Mouse (Mus musculus) midbrain, embryonic 15.5 days (tissue): ENCODE measurements at regions not wholly inside any gene's neighbourhood (a gene's known extent, or its start where the extent isn't known, plus 50 kb on each side); places are given as distances from the start of the nearest gene placed in this dataset. TPM values are rescaled to one million over a fixed set of nuclear protein-coding genes. Genes with fewer than 3 reads are reported as not detected.

Experiments
- ATAC-seq: fragments of 200-750 bp; cut with Nextera tagmentation; replicated peaks from 2 replicates; pipeline ENCODE4 v1.8.0; 2017; ENCODE audit warnings: moderate TSS enrichment
- H3K27ac ChIP-seq: fragments of 300-500 bp; sonication (generic); 2 replicates; pipeline ENCODE4 v1.5.1; 2015; ENCODE audit warnings: mild to moderate bottlenecking, inconsistent platforms
- H3K27me3 ChIP-seq: fragments of 300-500 bp; sonication (generic); replicated peaks from 2 replicates; pipeline ENCODE4 v1.6.1; 2015; ENCODE audit warnings: inconsistent platforms
- H3K36me3 ChIP-seq: fragments of 300-500 bp; sonication (generic); replicated peaks from 2 replicates; pipeline ENCODE4 v1.6.1; 2015; ENCODE audit warnings: inconsistent platforms
- H3K4me1 ChIP-seq: fragments of 300-500 bp; sonication (generic); 2 replicates; pipeline ENCODE4 v1.6.1; 2015; ENCODE audit warnings: inconsistent platforms
- H3K4me2 ChIP-seq: fragments of 300-500 bp; sonication (generic); 2 replicates; pipeline ENCODE4 v1.6.1; 2015; ENCODE audit warnings: inconsistent platforms, mild to moderate bottlenecking, moderate library complexity
- H3K4me3 ChIP-seq: fragments of 300-500 bp; sonication (generic); 2 replicates; pipeline ENCODE4 v1.5.1; 2015; ENCODE audit warnings: mild to moderate bottlenecking, inconsistent platforms
- H3K9ac ChIP-seq: fragments of 300-500 bp; sonication (generic); 2 replicates; pipeline ENCODE4 v1.6.1; 2015; ENCODE audit warnings: mild to moderate bottlenecking, inconsistent platforms
- H3K9me3 ChIP-seq: fragments of 300-500 bp; sonication (generic); 2 replicates; pipeline ENCODE4 v1.6.1; 2016; ENCODE audit warnings: inconsistent platforms
- WGBS: fragments of 180-500 bp; shearing (Covaris S2); methylation state at CpG from one replicate; pipeline ENCODE4 v1.1.7; 2015; ENCODE audit warnings: mixed read lengths; 5-methylcytosine and 5-hydroxymethylcytosine counted together
- microRNA-seq: library from miRNA; unstranded; fragments of <30 nt; microRNA quantifications from one replicate; pipeline ENCODE4, GENCODE M21; 2016

- Histone ChIP-seq H3K4me3 (no peak overlapping the region), H3K4me1 (no peaks in the 10 kb centered on the region), H3K9me3 (no peaks in the 10 kb centered on the region), H3K27me3 (0 out of 2 replicates have a peak, but pooled peaks cover 2% of the 10 kb centered on the region), H3K9ac (no peak overlapping the region), H3K36me3 (no peaks in the 10 kb centered on the region), H3K27ac (no peak overlapping the region), H3K4me2 (no peak overlapping the region)
- WGBS = 62% methylated on average over 15 of the region's 15 CpGs
- no peak for ATAC-seq
Measured at GRCm38 (mm10) chr11:64899587-64900278, 79.1 kb upstream of the Elac2 start.

GRCm38 (mm10) chr11:64916783-64917182, 62.1 kb upstream of the Elac2 start:
- H3K9ac ChIP-seq = no peak overlapping the region
- no peaks in the 10 kb centered on the region for H3K4me1 ChIP-seq
- no peak overlapping the region for H3K27ac ChIP-seq
- 71% methylated on average over 8 of the region's 8 CpGs for WGBS
- H3K36me3 ChIP-seq = no peaks in the 10 kb centered on the region
- H3K27me3 ChIP-seq = no peaks in the 10 kb centered on the region
- H3K4me3 ChIP-seq = no peak overlapping the region
- no peak for ATAC-seq
- no peaks in the 10 kb centered on the region for H3K9me3 ChIP-seq
- H3K4me2 ChIP-seq = no peak overlapping the region

GRCm38 (mm10) chr11:64917301-64917700, 61.5 kb upstream of the Elac2 start:
- no peak for ATAC-seq
- no peak overlapping the region for H3K4me3 ChIP-seq
- H3K9ac ChIP-seq = no peak overlapping the region
- no peak overlapping the region for H3K4me2 ChIP-seq
- no peak overlapping the region for H3K27ac ChIP-seq
- no peaks in the 10 kb centered on the region for H3K9me3 ChIP-seq
- H3K36me3 ChIP-seq = no peaks in the 10 kb centered on the region
- H3K4me1 ChIP-seq = no peaks in the 10 kb centered on the region
- WGBS = 89% methylated on average over 4 of the region's 4 CpGs
- H3K27me3 ChIP-seq = no peaks in the 10 kb centered on the region

GRCm38 (mm10) chr11:64924989-64925388, 53.8 kb upstream of the Elac2 start:
- Histone ChIP-seq H3K36me3 (no peaks in the 10 kb centered on the region), H3K4me2 (no peak overlapping the region), H3K4me1 (no peaks in the 10 kb centered on the region), H3K27ac (no peak overlapping the region), H3K9me3 (no peaks in the 10 kb centered on the region), H3K27me3 (no peaks in the 10 kb centered on the region), H3K9ac (no peak overlapping the region), H3K4me3 (no peak overlapping the region)
- 79% methylated on average over 2 of the region's 2 CpGs for WGBS
- no peak for ATAC-seq

- no peak overlapping the region for H3K4me3 ChIP-seq
- H3K36me3 ChIP-seq = no peaks in the 10 kb centered on the region
- WGBS = 83% methylated on average over 1 of the region's 1 CpGs
- no peaks in the 10 kb centered on the region for H3K9me3 ChIP-seq
- H3K4me1 ChIP-seq = peaks cover 4% of the 10 kb centered on the region; the same call in 1 of the 2 replicates
- no peak overlapping the region for H3K27ac ChIP-seq
- no peak overlapping the region for H3K9ac ChIP-seq
- no peak for ATAC-seq
- no peaks in the 10 kb centered on the region for H3K27me3 ChIP-seq
- H3K4me2 ChIP-seq = no peak overlapping the region
Measured at GRCm38 (mm10) chr11:64925970-64926369, 52.9 kb upstream of the Elac2 start.

Small RNAs in the stretch of these regions (microRNA-seq; reads per million reads assigned to microRNA genes)
- not detected for gene Gm24275
